Mouse (Mus musculus): Measurements from ENCODE around the gene Pigk. TPM values are rescaled to one million over a fixed set of nuclear protein-coding genes. Genes with fewer than 3 reads are reported as not detected.

Gene Pigk
- polyA plus RNA-seq, 1 experiment from 2014 or later: 33.7 TPM

DNA sequence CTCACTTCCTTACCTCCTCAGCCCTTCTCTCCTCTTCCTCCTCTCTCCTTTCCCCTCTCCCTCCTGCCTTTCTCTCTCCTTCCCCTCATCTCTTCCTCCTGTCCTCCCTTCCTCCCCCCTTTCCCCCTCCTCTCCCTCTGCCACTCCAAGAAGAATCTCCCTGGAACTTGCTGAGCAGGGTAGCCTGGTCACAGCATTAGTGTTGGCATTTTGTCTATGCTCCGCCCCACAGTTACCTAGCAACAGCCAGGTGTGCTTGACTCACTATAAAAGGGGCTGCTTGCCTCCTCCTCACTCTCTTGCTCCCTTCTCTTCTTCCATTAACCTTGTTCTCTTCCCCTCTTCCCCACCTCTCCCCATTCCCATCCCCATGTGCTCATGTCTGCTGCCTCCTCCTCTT is 148.1 kb downstream of the Pigk start:
- Histone ChIP-seq H3K27ac (ENCODE audit: low read depth, low read length) (no peak overlapping the region), H3K9ac (ENCODE audit: low read depth, low read length) (no peak overlapping the region), H3K36me3 (ENCODE audit: control insufficient read depth, insufficient read depth) (no peaks in the 10 kb centered on the region), H3K27me3 (replicated peaks; ENCODE audit: control insufficient read depth, insufficient read depth, low read length) (no peaks in the 10 kb centered on the region), H3K4me2 (replicated peaks; ENCODE audit: low read depth) (no peak overlapping the region), H3K4me1 (replicated peaks; ENCODE audit: control insufficient read depth, insufficient read depth, low read length) (no peaks in the 10 kb centered on the region), H3K9me3 (ENCODE audit: control insufficient read depth) (no peaks in the 10 kb centered on the region), H3K4me3 (ENCODE audit: low read depth, low read length) (no peak overlapping the region)
- 45% methylated on average over 1 of the region's 1 CpGs for WGBS
- no peak for TF ChIP-seq CTCF (IDR thresholded peaks at IDR 0.05; ENCODE audit: low read depth)
- no peak for ATAC-seq

DNA sequence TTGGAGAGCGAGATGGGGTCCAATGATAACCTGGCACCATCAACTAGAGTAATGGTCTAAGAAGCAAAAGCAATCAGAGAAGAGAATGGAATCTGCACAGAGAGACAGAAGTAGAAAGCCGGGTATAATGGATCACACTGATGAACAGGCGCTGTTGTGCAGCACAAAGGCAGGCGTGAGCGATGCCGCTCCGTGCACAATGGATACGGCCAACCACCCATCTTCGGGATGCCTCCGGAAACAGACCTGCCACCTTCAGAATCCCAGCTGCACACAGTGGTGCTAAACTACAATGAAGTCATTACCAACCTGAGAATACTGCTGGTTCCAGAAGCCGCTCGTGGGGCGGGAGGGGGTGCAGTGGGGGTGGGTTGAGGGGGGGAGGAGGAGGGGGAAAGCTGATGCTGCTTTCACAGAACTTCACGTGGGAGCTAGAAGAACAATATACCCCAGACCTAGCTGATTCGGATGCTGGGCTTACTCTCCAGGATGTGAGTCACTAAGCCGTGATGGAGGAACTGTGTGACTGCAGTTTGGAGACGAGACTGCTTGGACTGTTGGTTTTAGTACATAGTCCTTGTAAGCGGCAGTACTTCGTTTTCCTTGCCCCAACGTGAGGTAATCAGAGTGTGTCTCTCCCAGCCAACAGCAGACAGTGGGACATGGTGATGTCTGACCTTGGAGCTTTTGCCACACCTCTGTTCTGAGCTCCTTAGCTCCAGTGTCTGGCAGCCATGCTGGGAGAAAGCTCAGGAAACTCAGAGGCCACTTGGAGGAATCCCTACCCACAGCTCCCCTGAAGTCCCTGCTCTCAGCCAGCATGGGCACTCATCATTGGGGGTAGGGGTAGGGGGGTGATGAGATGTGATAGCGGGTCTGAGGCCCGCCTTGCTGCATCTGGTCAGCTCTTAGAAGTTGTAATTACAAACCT is 152.4 kb downstream of the Pigk start:
- H3K4me1 ChIP-seq (replicated peaks; ENCODE audit: control insufficient read depth, insufficient read depth, low read length): no peaks in the 10 kb centered on the region
- WGBS: 83% methylated on average over 22 of the region's 22 CpGs
- TF ChIP-seq CTCF (IDR thresholded peaks at IDR 0.05; ENCODE audit: low read depth): no peak
- no peaks in the 10 kb centered on the region for H3K36me3 ChIP-seq (ENCODE audit: control insufficient read depth, insufficient read depth)
- H3K27me3 ChIP-seq (replicated peaks; ENCODE audit: control insufficient read depth, insufficient read depth, low read length): no peaks in the 10 kb centered on the region
- H3K9me3 ChIP-seq (ENCODE audit: control insufficient read depth): no peaks in the 10 kb centered on the region
- H3K27ac ChIP-seq (ENCODE audit: low read depth, low read length): no peak overlapping the region
- H3K4me2 ChIP-seq (replicated peaks; ENCODE audit: low read depth): no peak overlapping the region
- H3K4me3 ChIP-seq (ENCODE audit: low read depth, low read length): no peak overlapping the region
- no peak for ATAC-seq
- H3K9ac ChIP-seq (ENCODE audit: low read depth, low read length): no peak overlapping the region

DNA sequence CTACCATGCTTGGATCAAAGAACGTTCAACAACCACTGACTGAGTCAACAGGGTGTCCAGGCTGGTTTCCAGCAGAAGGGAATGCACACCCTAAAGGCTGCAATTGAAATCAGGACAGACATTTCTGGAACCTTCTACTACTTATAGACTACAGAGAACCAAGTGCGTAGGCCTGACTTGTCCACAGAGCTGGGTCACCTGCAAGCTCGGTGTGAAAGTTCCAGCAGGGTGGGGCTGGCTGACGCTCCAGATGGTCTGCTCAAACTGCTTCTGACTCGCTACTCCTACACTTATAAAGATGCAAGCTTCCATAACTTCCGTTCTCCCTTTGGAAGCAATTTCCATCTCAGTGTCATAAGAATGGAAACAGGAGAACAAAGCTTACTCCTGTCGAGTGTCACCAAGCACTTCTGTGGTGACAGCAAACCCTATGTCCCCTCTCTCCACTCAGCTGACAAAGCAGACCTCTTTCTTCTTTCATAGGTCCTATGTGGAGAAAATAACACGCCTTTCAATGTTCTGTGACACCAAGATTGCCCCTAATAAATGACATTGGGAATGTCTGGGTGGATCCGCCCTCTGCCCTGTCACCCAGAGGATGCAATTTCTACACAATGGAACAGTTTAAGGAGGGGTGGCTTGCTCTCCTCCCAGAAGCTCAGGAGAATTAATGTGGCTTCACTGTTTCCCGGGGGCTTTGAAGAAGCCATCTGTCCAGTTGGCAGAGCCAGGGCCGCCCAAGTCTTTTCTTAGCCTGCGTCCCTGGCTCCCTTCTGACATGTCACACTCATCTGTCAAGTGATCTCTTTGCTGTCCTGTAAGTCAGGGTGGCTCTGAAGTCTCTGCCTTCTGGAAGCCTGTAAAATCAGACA is 154.0 kb downstream of the Pigk start:
- TF ChIP-seq CTCF (IDR thresholded peaks at IDR 0.05; ENCODE audit: low read depth): no peak
- Histone ChIP-seq H3K9ac (ENCODE audit: low read depth, low read length) (no peak overlapping the region), H3K4me1 (replicated peaks; ENCODE audit: control insufficient read depth, insufficient read depth, low read length) (no peaks in the 10 kb centered on the region), H3K27ac (ENCODE audit: low read depth, low read length) (no peak overlapping the region), H3K4me3 (ENCODE audit: low read depth, low read length) (no peak overlapping the region), H3K27me3 (replicated peaks; ENCODE audit: control insufficient read depth, insufficient read depth, low read length) (no peaks in the 10 kb centered on the region), H3K4me2 (replicated peaks; ENCODE audit: low read depth) (no peak overlapping the region), H3K36me3 (ENCODE audit: control insufficient read depth, insufficient read depth) (no peaks in the 10 kb centered on the region), H3K9me3 (ENCODE audit: control insufficient read depth) (no peaks in the 10 kb centered on the region)
- no peak for ATAC-seq
- WGBS: 74% methylated on average over 12 of the region's 12 CpGs

DNA sequence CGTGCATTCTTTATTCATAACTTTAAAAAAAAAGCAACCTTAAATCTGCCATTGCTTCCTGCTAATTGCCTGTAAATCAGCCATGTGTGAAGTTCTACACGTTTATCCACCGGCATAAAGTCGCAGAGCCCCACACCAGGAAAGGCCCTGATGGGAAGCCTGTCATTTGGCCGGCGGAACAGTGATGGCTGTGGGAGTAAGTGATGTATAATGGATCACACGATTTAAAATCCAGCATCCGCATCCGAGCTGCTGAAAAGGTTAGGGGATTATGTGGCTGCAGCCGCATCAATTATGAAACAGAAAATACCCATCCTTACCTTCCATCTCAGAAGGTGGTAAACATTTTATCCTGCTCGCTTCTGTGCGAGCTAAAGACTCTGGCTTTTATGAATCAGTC is 158.2 kb downstream of the Pigk start:
- no peaks in the 10 kb centered on the region for H3K9me3 ChIP-seq (ENCODE audit: control insufficient read depth)
- no peak for ATAC-seq
- no peak overlapping the region for H3K4me2 ChIP-seq (replicated peaks; ENCODE audit: low read depth)
- no peak overlapping the region for H3K4me3 ChIP-seq (ENCODE audit: low read depth, low read length)
- H3K4me1 ChIP-seq (replicated peaks; ENCODE audit: control insufficient read depth, insufficient read depth, low read length): no peaks in the 10 kb centered on the region
- no peak overlapping the region for H3K9ac ChIP-seq (ENCODE audit: low read depth, low read length)
- no peaks in the 10 kb centered on the region for H3K27me3 ChIP-seq (replicated peaks; ENCODE audit: control insufficient read depth, insufficient read depth, low read length)
- no peaks in the 10 kb centered on the region for H3K36me3 ChIP-seq (ENCODE audit: control insufficient read depth, insufficient read depth)
- H3K27ac ChIP-seq (ENCODE audit: low read depth, low read length): no peak overlapping the region
- WGBS: 86% methylated on average over 12 of the region's 12 CpGs
- no peak for TF ChIP-seq CTCF (IDR thresholded peaks at IDR 0.05; ENCODE audit: low read depth)

DNA sequence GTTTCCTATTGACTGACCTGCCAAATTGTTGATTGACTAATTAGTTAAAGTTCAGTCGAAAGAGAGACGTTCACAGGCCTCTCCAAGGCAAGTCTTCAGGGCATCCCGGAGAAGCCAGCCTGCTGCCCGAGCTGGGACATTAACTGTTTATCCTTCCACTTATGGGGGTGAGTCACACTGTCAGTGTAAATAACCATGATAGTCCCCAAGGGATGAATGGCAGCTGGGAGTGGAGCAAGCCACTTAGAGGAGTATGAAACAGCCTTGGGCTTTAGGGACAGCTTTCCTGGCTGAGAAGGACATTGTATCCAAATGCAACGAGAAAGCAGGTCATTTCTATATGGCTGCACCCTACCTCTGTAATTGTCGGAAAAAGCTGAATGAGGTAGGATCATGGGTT is 158.7 kb downstream of the Pigk start:
- Histone ChIP-seq H3K9ac (ENCODE audit: low read depth, low read length) (no peak overlapping the region), H3K4me1 (replicated peaks; ENCODE audit: control insufficient read depth, insufficient read depth, low read length) (no peaks in the 10 kb centered on the region), H3K27me3 (replicated peaks; ENCODE audit: control insufficient read depth, insufficient read depth, low read length) (no peaks in the 10 kb centered on the region), H3K36me3 (ENCODE audit: control insufficient read depth, insufficient read depth) (no peaks in the 10 kb centered on the region), H3K9me3 (ENCODE audit: control insufficient read depth) (no peaks in the 10 kb centered on the region), H3K4me2 (replicated peaks; ENCODE audit: low read depth) (no peak overlapping the region), H3K27ac (ENCODE audit: low read depth, low read length) (no peak overlapping the region), H3K4me3 (ENCODE audit: low read depth, low read length) (no peak overlapping the region)
- TF ChIP-seq CTCF (IDR thresholded peaks at IDR 0.05; ENCODE audit: low read depth): no peak
- no peak for ATAC-seq
- WGBS: 52% methylated on average over 6 of the region's 6 CpGs

Measured in intestine, postnatal 0 days (tissue).